Mouse (Mus musculus): ENCODE results near the gene Amy2a4. TPM values are rescaled to one million over a fixed set of nuclear protein-coding genes. Genes with fewer than 3 reads are reported as not detected.
"Not testable (repeated sequence)": the region's sequence is repeated elsewhere in the genome, so short reads cannot be mapped to it uniquely, and the experiment has no call there.

The Amy2a4 gene
- not detected for total RNA-seq (2021)

GRCm38 (mm10) chr3:113291349-113291748 is at the start of gene Amy2a4:
Amy2a4 (minus strand) TSS chr3:113291449.
- not testable (repeated sequence) for DNase-seq

- DNase-seq, result not testable (repeated sequence)
Measured at GRCm38 (mm10) chr3:113323952-113324351, 32.7 kb upstream of the Amy2a4 start, which contains the start of gene Amy2a3. Amy2a3 (minus strand) TSS chr3:113324052.

- DNase-seq, result not testable (repeated sequence)
Measured at GRCm38 (mm10) chr3:113312937-113313336, 21.7 kb upstream of the Amy2a4 start.

GRCm38 (mm10) chr3:113280285-113280684 is 11.0 kb downstream of the Amy2a4 start:
- DNase-seq, result not testable (repeated sequence)

- DNase-seq, result not testable (repeated sequence)
Measured at GRCm38 (mm10) chr3:113279586-113279985, 11.7 kb downstream of the Amy2a4 start.

GRCm38 (mm10) chr3:113258737-113259136 is 32.5 kb downstream of the Amy2a4 start, which contains the start of gene Amy2a5:
Amy2a5 (minus strand) TSS chr3:113258837.
- DNase-seq, result not testable (repeated sequence)

Other genes starting within 250 kb of the Amy2a4 start
- under 1 TPM; 0.13 to 0.17 TPM for gene Amy2a5, start 32.6 kb downstream of the Amy2a4 start, total RNA-seq (2021)
- not detected for gene Amy2a3, start 32.6 kb upstream of the Amy2a4 start, total RNA-seq (2021)
- not detected for gene Amy2a2, start 65.2 kb upstream of the Amy2a4 start, total RNA-seq (2021)
- not detected for gene Amy2a1, start 241.0 kb upstream of the Amy2a4 start, total RNA-seq (2021)